Mouse (Mus musculus) lung, adult 2 months (tissue): ENCODE data around the gene Parp11. TPM values are rescaled to one million over a fixed set of nuclear protein-coding genes. Genes with fewer than 3 reads are reported as not detected.
"Not testable (repeated sequence)": the region's sequence is repeated elsewhere in the genome, so short reads cannot be mapped to it uniquely, and the experiment has no call there.

Experiments
- DNase-seq: peaks from one replicate; pipeline ENCODE4 v3.0.0; 2022
- H3K4me1 ChIP-seq: fragments of 200-500 bp; 2 replicates; pipeline ENCODE4 v1.6.1; 2011; ENCODE audit warnings: low read length; ENCODE audit not compliant: control insufficient read depth, insufficient read depth
- H3K4me3 ChIP-seq: fragments of 200-500 bp; replicated peaks from 2 replicates; pipeline ENCODE3; 2011; ENCODE audit warnings: low read depth, mild to moderate bottlenecking, control low read depth, low read length; ENCODE audit errors: extremely low read depth
- CTCF ChIP-seq: fragments of 200-500 bp; IDR thresholded peaks from 2 replicates; pipeline ENCODE4 v1.5.1; 2011; ENCODE audit warnings: mild to moderate bottlenecking, low read length, control low read depth; ENCODE audit not compliant: insufficient read depth
- POLR2A ChIP-seq: fragments of 200-500 bp; IDR thresholded peaks from 2 replicates; pipeline ENCODE4 v1.6.1; 2011; ENCODE audit warnings: low read depth, mild to moderate bottlenecking, control low read depth, low read length, borderline replicate concordance; ENCODE audit errors: extremely low read depth
- whole genome bisulfite sequencing: fragments of 180-500 bp; shearing (Covaris S2); methylation state at CpG from one replicate; pipeline ENCODE4 v1.1.7; 2018; 5-methylcytosine and 5-hydroxymethylcytosine counted together
- polyA plus RNA-seq: library from polyadenylated mRNA; depleted of rRNA; stranded (reverse); fragments of >200 nt; gene quantifications from 2 replicates; pipeline ENCODE4 v1.2.3, GENCODE M21; 2012

Gene Parp11
- polyA plus RNA-seq, 1 experiment, result 10.2 TPM

DNA sequence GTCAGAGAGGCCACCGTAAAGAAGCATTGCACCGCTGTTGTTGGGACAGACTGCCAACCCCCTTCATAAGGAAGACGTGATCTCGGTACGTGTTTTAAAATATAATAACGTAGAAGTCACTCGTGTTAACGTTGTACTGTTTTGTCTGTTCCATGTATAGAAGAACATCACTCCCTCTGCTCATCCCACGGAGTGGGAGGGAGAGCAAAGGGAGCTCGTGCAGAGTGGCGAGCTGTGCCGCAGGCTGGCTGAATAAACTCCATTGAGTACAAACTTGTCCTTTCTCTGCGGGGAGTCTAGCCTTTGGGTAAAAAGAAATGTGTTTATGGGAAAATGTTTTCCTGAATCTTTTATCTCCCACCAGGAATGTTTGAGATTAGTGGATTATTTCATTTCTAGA lies 47.1 kb downstream of the Parp11 start:
- TF ChIP-seq CTCF, result no peak
- TF ChIP-seq POLR2A, result no peak
- WGBS, result 89% methylated on average over 13 of the region's 13 CpGs
- H3K4me1 ChIP-seq, result no peaks in the 10 kb centered on the region
- no peak for DNase-seq
- no peak overlapping the region for H3K4me3 ChIP-seq

GRCm38 (mm10) chr6:127494357-127494756 lies 47.7 kb downstream of the Parp11 start:
- Histone ChIP-seq H3K4me3 (no peak overlapping the region), H3K4me1 (no peaks in the 10 kb centered on the region)
- no peak for DNase-seq
- no peak for TF ChIP-seq CTCF
- no peak for TF ChIP-seq POLR2A
- 87% methylated on average over 9 of the region's 9 CpGs for WGBS

- H3K4me1 ChIP-seq, result no peaks in the 10 kb centered on the region
- 91% methylated on average over 2 of the region's 2 CpGs for WGBS
- TF ChIP-seq POLR2A (no peak), CTCF (no peak)
- no peak overlapping the region for H3K4me3 ChIP-seq
- DNase-seq, result no peak
These were observed 48.6 kb downstream of the Parp11 start for GRCm38 (mm10) chr6:127495251-127495650.

- TF ChIP-seq POLR2A, result no peak
- TF ChIP-seq CTCF, result no peak
- 22% methylated on average over 6 of the region's 6 CpGs for WGBS
- Histone ChIP-seq H3K4me3 (no peak overlapping the region), H3K4me1 (no peaks in the 10 kb centered on the region)
- DNase-seq, result no peak
These were observed 49.2 kb downstream of the Parp11 start for GRCm38 (mm10) chr6:127495876-127496275.

DNA sequence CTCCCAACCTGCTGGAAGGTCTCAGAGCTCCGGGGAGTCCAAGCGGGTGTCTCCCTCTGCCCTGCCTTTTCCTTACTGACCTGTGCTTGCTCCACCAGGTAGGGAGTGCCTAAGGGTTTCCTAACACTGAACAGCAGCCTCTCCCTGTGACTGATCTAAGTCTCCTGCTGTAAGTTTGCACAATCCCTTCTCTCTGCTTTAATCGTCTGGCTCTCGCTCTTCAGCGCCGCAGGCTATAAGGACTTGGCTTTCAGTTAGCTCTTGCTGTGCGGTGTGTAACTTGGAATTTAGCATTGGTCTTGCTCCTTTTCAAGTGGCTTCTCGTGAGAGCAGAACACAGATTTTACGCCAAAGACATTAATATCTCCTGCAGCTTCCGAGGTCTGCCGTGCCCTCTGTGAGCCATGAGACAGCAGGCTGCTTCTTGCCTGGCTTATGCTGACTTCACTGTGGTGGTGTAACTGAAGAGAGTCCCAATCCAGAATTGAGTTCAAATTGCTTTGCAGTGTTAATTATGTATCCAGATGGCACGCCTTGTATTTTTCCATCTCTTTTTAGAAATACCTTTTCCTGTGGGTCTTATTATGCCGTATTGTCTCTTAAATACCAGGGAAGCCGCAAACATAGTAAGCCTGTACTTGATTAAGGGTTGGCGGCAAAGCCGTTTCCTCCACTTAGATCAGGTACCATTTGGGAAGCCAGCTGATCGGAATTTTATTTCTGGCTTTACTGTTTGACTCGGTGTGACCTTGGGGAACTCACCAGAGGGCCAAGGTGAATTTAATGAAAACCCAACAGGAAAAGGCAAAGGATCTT lies 50.4 kb downstream of the Parp11 start:
- no peak for DNase-seq
- TF ChIP-seq CTCF (no peak), POLR2A (no peak)
- Histone ChIP-seq H3K4me1 (no peaks in the 10 kb centered on the region), H3K4me3 (no peak overlapping the region)
- WGBS, result 73% methylated on average over 18 of the region's 18 CpGs

DNA sequence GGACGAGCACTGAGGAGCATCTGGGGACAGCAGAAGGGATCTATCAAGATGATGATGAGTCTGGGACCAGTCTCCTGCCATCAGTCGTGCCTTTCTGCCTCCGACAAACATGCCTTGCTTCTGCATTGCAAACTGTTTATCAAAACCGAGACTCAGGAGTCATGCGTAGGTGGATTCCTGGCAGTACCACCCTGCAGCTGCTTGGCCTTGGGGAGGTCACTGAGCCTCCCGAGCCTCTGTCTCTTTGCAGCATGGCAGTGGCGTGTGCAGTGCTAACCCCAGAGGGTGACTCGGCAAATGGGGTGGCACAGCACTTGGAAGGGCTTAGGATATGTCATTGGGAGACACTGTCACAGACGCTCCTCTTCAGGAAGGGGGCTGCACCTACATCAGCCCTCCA lies 53.5 kb downstream of the Parp11 start:
- no peak for DNase-seq
- no peak for TF ChIP-seq POLR2A
- TF ChIP-seq CTCF, result no peak
- Histone ChIP-seq H3K4me1 (no peaks in the 10 kb centered on the region), H3K4me3 (no peak overlapping the region)
- WGBS, result 57% methylated on average over 9 of the region's 9 CpGs

DNA sequence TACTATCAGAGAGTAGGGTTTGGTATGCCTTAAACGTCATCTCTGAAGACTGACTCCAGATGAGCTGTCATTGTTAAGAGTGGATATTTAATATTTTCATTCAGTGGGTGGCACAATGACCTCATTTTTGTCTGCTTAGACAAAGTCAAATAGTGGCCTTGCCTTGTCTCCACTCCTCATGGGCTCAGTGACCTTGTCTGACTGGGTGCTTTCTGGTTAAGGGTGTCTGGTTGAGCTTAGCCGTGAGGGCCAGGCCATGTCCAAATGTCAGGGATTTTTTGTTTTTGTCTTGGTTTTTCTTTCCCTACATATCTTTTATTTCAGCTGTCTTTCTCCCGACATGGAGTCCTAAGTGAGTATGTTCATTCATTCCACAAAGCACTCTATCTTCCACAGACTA lies 54.2 kb downstream of the Parp11 start:
- DNase-seq, result no peak
- no peak for TF ChIP-seq CTCF
- no peak for TF ChIP-seq POLR2A
- WGBS, result 80% methylated on average over 3 of the region's 3 CpGs
- Histone ChIP-seq H3K4me3 (no peak overlapping the region), H3K4me1 (no peaks in the 10 kb centered on the region)

GRCm38 (mm10) chr6:127502530-127502929 lies 55.9 kb downstream of the Parp11 start:
- WGBS, result 50% methylated on average over 3 of the region's 3 CpGs
- peak; percentile 16 for DNase-seq
- no peaks in the 10 kb centered on the region for H3K4me1 ChIP-seq
- TF ChIP-seq POLR2A (no peak), CTCF (peak; percentile 50)
- no peak overlapping the region for H3K4me3 ChIP-seq

DNA sequence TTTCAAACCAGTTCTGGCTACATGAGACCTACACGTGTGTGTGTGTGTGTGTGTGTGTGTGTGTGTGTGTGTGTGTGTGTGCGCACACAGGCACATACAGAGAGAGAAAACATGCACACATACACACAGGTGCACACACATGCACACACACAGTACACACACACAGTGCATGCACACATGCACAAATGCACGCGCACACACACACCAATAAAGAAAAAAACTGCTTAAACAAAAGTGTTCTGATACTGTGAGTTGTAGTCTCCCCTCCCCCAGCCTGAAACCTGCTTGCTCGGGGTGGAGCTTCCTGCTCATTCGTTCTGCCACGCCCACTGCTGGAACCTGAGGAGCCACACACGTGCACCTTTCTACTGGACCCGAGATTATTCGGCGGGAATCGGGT lies 67.1 kb downstream of the Parp11 start:
- WGBS, result 78% methylated on average over 7 of the region's 12 CpGs
- not testable (repeated sequence) for H3K4me3 ChIP-seq, DNase-seq, H3K4me1 ChIP-seq

- no peak for TF ChIP-seq CTCF
- no peak for TF ChIP-seq POLR2A
- WGBS, result 51% methylated on average over 8 of the region's 8 CpGs
- Histone ChIP-seq H3K4me3 (no peak overlapping the region), H3K4me1 (no peaks in the 10 kb centered on the region)
- no peak for DNase-seq
These were observed 74.5 kb downstream of the Parp11 start for GRCm38 (mm10) chr6:127521176-127521575.

DNA sequence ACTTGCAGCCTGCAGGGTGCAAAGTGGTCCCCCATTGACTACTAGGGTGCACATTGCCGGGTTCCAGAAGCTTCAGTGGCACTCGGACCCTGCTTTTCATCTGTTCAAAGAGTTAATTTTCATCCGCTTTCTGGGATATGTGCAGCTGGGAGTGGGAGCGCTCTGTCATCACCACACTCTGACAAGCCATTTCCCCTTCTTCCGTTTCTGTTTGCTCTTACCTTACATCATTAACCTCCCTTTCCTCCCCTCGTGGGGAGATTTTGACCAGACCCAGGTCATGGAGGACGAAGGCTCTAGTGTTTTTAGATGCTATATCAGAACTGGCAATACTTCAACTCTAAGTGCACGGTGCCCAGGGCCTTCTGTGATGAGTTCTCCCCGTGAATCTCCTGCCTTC lies 75.7 kb downstream of the Parp11 start:
- DNase-seq, result no peak
- no peak overlapping the region for H3K4me3 ChIP-seq
- 23% methylated on average over 9 of the region's 9 CpGs for WGBS
- TF ChIP-seq POLR2A (no peak), CTCF (no peak)
- no peaks in the 10 kb centered on the region for H3K4me1 ChIP-seq
